Mouse (Mus musculus) CD4-positive helper T cell, adult 2 months (primary cell): ENCODE data around the gene Gm20736.
"Not testable (repeated sequence)": the region's sequence is repeated elsewhere in the genome, so short reads cannot be mapped to it uniquely, and the experiment has no call there.

Experiments
- DNase-seq: peaks from one replicate; pipeline ENCODE4 v3.0.0-alpha.2; 2012; ENCODE audit warnings: low read depth, missing footprints, low spot score

The Gm20736 gene

DNA sequence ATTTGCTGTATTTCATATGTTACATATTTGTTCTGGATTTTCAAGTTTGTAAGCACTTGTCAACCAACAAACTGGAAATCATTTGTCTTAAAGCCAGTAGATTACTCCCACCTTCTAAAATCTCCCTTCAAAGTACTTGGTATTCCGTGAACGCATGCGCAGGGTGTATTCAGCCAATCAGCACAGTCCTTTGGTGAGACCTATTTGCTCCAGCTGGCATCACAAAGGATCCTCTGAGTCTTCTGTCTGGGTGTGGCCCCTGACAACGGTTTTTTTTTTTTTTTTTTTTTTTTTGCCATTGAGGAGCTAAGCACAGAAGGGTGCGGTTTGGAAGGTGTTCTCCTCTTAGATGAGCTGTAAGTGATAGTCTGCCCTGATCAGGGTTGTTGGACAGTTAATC lies at the start of gene Gm20736:
Gene Gm20736 (plus strand): TSS at position 301 of the 400 bp plus-strand sequence.
- not testable (repeated sequence) for DNase-seq
